Mouse (Mus musculus): ENCODE measurements at regions not wholly inside any gene's neighbourhood (a gene's known extent, or its start where the extent isn't known, plus 50 kb on each side); places are given as distances from the start of the nearest gene placed in this dataset.

- DNase-seq, result no peak
These were observed 299.9 kb upstream of the Cntn6 start for GRCm38 (mm10) chr6:104192733-104193132.

GRCm38 (mm10) chr6:104207433-104207832 is 285.2 kb upstream of the Cntn6 start:
- peak; percentile 30 to 54 for DNase-seq

Data from cerebellum, postnatal 25 days (tissue).